Mouse (Mus musculus) Patski (cell line): ENCODE measurements at regions not wholly inside any gene's neighbourhood (a gene's known extent, or its start where the extent isn't known, plus 50 kb on each side); places are given as distances from the start of the nearest gene placed in this dataset.

Experiments used
- ATAC-seq: fragments of 100-300 bp; one replicate; pipeline ENCODE4 v1.8.0; 2021
- CTCF ChIA-PET: fragments of 350-600 bp; sonication (Branson Sonifier 250); formaldehyde crosslinking; loops from one replicate; lab custom pipeline; 2022; ENCODE audit warnings: inconsistent platforms; lab: Charles Lee
- POLR2A ChIA-PET: fragments of 350-600 bp; sonication (Branson Sonifier 250); formaldehyde crosslinking; loops from one replicate; lab custom pipeline; 2022; ENCODE audit warnings: antibody characterized with exemption, inconsistent platforms; lab: Charles Lee
- DNase-seq: peaks from one replicate; pipeline ENCODE4 v3.0.0-alpha.2; 2011; ENCODE audit warnings: low read depth, low spot score
- H3K27me3 ChIP-seq: fragments of 371-371 bp; one replicate; pipeline ENCODE4 v1.5.1; 2021
- CTCF ChIP-seq: fragments of 100-300 bp; IDR thresholded peaks from one replicate; pipeline ENCODE4 v1.5.1; 2021
- in situ Hi-C: fragments of 300-500 bp; cut with MboI; formaldehyde crosslinking; loops from 3 replicates; pipeline ENCODE4 v1.11.1; 2018; ENCODE audit warnings: low pct_unique_long_range_greater_than_20kb, mixed read lengths

- no peak for TF ChIP-seq CTCF
- CTCF ChIA-PET = no interaction called here
- POLR2A ChIA-PET = interaction anchor here (1.1 kb wide), 1 partner anchor 391 kb away, joined by 3 read pairs; no protein-coding TSS in a partner anchor
- ATAC-seq (no peak), DNase-seq (no peak)
- in situ Hi-C loops = loop anchor here (5.0 to 25.0 kb wide), 4 partner anchors 255 to 1105 kb away; no protein-coding TSS in a partner anchor
- no peaks in the 10 kb centered on the region for H3K27me3 ChIP-seq
Measured at GRCm38 (mm10) chr11:20917483-20917882, 86.6 kb upstream of the Lgalsl start.

GRCm38 (mm10) chr11:20923115-20923514, 92.3 kb upstream of the Lgalsl start:
- DNase-seq (no peak), ATAC-seq (no peak)
- ChIA-PET POLR2A (no interaction called here), CTCF (interaction anchor here (0.8 to 1.3 kb wide), 2 partner anchors 8 to 129 kb away, joined by 3 to 4 read pairs; no protein-coding TSS in a partner anchor)
- in situ Hi-C loops = loop anchor here (25.0 kb wide), 3 partner anchors 261 to 1111 kb away; no protein-coding TSS in a partner anchor
- TF ChIP-seq CTCF = no peak
- H3K27me3 ChIP-seq = no peaks in the 10 kb centered on the region

- no peak for TF ChIP-seq CTCF
- CTCF ChIA-PET = interaction anchor here (1.4 kb wide), 1 partner anchor 15 kb away, joined by 4 read pairs; no protein-coding TSS in a partner anchor
- no peaks in the 10 kb centered on the region for H3K27me3 ChIP-seq
- in situ Hi-C loops = no loop called here
- POLR2A ChIA-PET = no interaction called here
- DNase-seq (no peak), ATAC-seq (no peak)
Measured at GRCm38 (mm10) chr11:20929426-20929825, 98.6 kb upstream of the Lgalsl start.

GRCm38 (mm10) chr11:20930045-20930444, 99.2 kb upstream of the Lgalsl start:
- DNase-seq (no peak), ATAC-seq (no peak)
- ChIA-PET CTCF (no interaction called here), POLR2A (no interaction called here)
- in situ Hi-C loops = no loop called here
- TF ChIP-seq CTCF = no peak
- H3K27me3 ChIP-seq = no peaks in the 10 kb centered on the region

- CTCF ChIA-PET = no interaction called here
- in situ Hi-C loops = no loop called here
- no peak for TF ChIP-seq CTCF
- POLR2A ChIA-PET = no interaction called here
- no peaks in the 10 kb centered on the region for H3K27me3 ChIP-seq
- no peak for DNase-seq
- ATAC-seq = no peak
Measured at GRCm38 (mm10) chr11:20930573-20930972, 99.7 kb upstream of the Lgalsl start.

GRCm38 (mm10) chr11:20934191-20935062, 103.6 kb upstream of the Lgalsl start:
- TF ChIP-seq CTCF = no peak
- no peaks in the 10 kb centered on the region for H3K27me3 ChIP-seq
- ATAC-seq (peak; percentile 54), DNase-seq (peak; percentile 30)
- ChIA-PET CTCF (interaction anchor here (1.9 kb wide), 1 partner anchor 18 kb away, joined by 6 read pairs; no protein-coding TSS in a partner anchor), POLR2A (no interaction called here)
- in situ Hi-C loops = no loop called here

GRCm38 (mm10) chr11:20935063-20935370, 104.2 kb upstream of the Lgalsl start:
- ATAC-seq (peak; percentile 8), DNase-seq (no peak)
- no peak for TF ChIP-seq CTCF
- H3K27me3 ChIP-seq = no peaks in the 10 kb centered on the region
- in situ Hi-C loops = no loop called here
- ChIA-PET CTCF (interaction anchor here (1.9 kb wide), 1 partner anchor 19 kb away, joined by 6 read pairs; no protein-coding TSS in a partner anchor), POLR2A (no interaction called here)

- no peaks in the 10 kb centered on the region for H3K27me3 ChIP-seq
- in situ Hi-C loops = no loop called here
- POLR2A ChIA-PET = interaction anchor here (0.6 kb wide), 2 partner anchors 155 to 661 kb away, joined by 3 read pairs; partner anchors contain the start of gene Peli1
- TF ChIP-seq CTCF = no peak
- DNase-seq = no peak
- CTCF ChIA-PET = no interaction called here
- ATAC-seq = no peak
Measured at GRCm38 (mm10) chr11:20935910-20936309, 105.1 kb upstream of the Lgalsl start.

GRCm38 (mm10) chr11:20936996-20937395, 106.1 kb upstream of the Lgalsl start:
- no peak for TF ChIP-seq CTCF
- DNase-seq (no peak), ATAC-seq (no peak)
- in situ Hi-C loops = no loop called here
- CTCF ChIA-PET = interaction anchor here (0.8 kb wide), 1 partner anchor 47 kb away, joined by 3 read pairs; no protein-coding TSS in a partner anchor
- POLR2A ChIA-PET = no interaction called here
- H3K27me3 ChIP-seq = no peaks in the 10 kb centered on the region

GRCm38 (mm10) chr11:20937942-20938341, 107.1 kb upstream of the Lgalsl start:
- DNase-seq (no peak), ATAC-seq (no peak)
- TF ChIP-seq CTCF = no peak
- ChIA-PET CTCF (no interaction called here), POLR2A (no interaction called here)
- in situ Hi-C loops = no loop called here
- H3K27me3 ChIP-seq = no peaks in the 10 kb centered on the region

- ATAC-seq (no peak), DNase-seq (no peak)
- no peak for TF ChIP-seq CTCF
- in situ Hi-C loops = no loop called here
- no peaks in the 10 kb centered on the region for H3K27me3 ChIP-seq
- ChIA-PET CTCF (no interaction called here), POLR2A (no interaction called here)
Measured at GRCm38 (mm10) chr11:20939644-20940043, 108.8 kb upstream of the Lgalsl start.
